Mouse (Mus musculus): ENCODE measurements around the gene Thpo.

The Thpo gene

DNA sequence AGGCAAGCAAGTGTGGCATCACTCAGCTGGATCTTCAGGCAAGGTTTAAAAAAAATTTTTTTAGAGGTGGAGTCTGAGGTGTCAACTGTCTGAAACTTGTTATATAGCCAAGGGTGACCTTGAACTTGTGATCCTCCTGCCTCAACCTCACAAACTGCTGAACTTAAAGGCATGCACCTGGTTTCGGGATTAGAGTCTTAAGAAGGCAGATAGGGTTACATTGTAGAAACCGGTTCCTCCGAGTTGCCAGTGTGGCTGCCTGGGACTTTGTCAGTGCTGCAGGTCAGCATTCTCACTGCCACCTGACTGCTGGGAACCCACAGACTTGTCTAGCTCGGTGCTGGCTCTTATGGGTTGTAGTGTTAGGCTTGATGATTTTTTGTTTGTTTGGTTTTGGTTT lies 11.1 kb downstream of the Thpo start:
- no peak for DNase-seq

DNA sequence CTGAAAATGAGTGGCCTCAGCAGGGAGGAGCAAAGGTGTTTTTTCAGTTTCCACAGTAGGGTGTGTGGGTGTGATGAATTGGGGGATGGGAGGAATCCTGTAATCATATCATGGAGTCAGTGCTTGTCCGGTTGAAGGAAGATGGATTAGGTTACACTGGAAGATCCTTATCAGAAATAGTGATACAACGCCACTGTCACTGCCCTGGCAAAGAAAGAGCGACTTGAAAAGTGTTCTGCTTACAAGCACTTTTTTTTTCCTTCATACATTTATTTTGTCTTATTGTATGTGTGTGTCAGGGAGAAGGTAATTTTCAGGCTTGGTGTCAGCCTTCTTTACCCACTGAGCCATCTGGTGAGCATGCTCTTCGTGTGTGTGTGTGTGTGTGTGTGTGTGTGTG lies 11.6 kb downstream of the Thpo start:
- no peak for DNase-seq

DNA sequence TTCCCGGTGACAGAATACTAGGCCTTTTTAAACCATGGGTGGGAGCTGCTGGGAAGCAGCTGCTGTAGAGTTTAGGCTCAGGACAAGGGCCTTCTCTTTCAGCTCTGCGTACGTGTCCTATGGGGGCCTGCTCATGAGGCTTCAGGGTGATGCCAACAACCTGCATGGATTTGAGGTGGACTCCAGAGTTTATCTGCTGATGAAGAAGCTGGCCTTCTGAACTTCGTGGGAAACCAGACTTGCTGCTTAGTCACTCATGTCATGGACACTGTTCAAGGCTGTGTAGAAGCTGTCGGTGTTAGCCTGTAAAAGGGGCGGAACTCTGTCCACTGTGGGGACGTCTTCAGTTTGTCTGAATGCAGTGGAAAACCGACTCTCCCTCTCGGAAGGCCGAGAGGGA lies 12.5 kb downstream of the Thpo start:
- no peak for DNase-seq

DNA sequence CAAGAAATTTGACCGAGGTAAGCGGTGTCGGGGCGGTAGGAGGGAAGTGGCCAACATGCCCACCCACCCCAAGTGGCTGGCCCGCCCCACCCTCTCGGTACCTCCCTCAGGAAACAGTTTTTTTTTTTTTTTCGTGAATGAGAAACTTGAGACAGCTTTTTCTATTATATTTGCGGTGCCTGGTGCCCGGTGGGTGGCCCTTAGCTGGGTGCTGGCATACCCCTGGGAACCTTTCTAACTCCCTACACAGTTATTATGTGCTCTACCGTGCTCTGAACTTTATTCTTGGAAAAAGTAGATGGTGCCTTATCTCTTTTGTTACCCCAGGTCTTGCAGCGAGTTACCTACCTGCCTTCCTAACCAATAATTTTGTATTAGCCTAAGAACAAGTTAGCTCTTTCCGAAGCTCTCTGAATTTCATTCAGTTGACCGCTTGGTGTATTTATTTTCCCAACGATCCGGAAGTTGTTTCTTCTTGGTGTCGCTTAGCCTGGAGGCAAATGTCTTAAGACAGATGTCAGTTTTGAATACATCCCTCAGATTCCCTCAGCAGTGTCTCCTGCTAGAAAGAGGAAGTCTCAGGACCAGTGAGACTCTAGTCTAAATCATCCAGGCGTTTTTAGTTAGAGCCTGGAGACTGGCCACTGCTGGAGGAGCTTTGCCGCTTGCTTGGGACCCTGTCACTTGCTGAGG lies 16.2 kb downstream of the Thpo start:
- DNase-seq = no peak

DNA sequence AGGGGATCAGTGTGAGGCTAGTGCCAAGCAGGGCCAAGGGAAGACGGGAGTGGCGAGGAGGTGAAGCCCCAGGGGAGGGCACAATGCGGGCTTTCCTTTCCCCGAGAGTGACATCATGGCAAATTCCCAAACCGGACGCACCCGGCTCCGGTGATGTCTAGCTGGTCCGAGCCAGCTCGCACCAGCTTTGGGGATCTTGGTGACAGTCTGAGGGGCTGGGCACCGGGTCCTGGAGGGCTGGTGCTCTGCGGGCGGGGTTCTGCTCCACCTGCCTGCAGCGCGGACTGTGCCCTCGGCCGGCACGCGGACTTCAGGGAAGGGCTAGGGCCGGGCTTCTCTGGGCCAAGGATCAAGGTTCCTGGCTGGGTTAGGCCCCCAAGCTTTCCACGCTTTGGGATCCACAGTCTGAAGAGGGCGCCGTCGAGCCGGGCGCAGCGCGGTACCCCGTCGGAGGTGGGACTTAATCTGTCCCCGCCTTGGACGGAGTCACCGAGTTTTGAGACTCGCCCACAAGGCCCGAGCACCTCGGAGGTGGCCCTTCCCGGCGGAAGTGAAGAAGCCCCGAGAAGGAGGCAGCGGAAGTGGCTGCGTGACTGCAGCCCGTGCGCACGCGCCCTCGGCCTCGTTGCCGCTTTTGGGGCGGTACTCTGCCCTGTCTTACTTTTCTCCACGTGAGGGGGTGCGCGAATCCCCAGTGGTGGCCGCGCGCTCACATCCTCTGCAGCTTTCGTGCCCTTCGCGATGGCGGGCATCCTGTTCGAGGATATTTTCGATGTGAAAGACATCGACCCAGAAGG lies 16.9 kb downstream of the Thpo start, which contains the start of the genes Polr2h and Clcn2:
Gene Polr2h, plus strand, starts transcription at position 485 of the 797 bp plus-strand sequence.
Gene Clcn2, minus strand, starts transcription at position 566 of the 797 bp plus-strand sequence.
- peak; percentile 99 for DNase-seq

DNA sequence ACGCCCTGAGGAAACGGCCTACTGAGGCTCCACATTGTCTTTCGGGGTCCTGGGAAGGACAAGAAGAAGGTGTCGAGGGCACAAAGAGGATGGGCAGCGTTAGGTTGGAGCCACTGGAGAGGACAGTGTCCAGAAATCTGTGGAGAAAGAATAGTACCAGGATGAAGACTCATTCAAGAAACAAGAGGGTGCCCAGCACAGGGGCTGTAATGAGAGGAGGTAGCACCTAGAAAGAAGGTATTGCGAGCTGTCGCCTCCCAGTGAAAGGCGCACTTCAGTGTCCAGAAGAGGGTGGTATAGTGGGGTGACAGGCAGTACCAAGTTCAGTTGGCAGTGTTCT lies 17.5 kb downstream of the Thpo start:
- no peak for DNase-seq

DNA sequence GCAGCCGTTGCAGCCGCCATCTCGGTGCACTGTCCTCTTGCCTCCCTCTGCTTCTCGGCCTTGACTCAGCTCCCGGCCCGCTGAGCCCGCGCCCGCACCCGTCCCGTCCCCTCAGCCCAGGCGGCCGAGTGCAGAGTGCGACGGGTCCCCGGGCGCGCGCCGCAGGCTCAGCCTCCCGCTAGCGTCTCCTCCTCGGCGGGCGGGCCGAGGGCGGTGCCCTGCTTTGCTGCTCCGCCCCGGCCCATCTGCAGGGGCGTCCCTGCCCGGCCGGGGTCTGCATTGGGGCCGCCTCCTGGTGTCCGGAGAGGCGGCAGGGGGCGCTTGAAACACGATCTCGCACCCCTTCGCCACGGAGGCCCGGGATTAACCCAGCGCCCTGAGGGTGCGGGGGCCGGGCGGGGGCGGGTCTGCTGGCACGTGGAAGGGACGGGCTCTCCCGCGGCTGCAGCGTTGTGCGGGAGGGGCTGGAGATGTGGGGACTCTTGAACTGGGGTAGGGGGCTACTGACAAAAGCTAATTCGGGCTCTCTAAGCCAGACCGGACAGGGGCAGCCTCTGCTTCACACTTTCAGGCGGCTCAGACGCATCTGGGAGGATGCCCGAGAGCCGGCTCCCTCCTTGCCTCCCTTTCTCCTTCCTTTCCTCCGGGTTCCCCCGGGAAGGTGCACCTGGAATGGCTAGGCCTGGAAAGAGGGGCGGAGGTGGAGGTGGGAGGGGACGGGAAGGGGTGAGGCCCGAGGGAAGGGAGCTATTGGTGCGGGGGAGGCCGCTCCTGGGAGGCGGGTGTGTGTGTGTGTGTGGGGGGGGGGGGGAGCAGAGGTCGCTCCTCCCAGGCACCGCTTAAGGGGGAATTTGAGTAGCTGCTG lies 18.1 kb downstream of the Thpo start:
- peak; percentile 86 for DNase-seq

DNA sequence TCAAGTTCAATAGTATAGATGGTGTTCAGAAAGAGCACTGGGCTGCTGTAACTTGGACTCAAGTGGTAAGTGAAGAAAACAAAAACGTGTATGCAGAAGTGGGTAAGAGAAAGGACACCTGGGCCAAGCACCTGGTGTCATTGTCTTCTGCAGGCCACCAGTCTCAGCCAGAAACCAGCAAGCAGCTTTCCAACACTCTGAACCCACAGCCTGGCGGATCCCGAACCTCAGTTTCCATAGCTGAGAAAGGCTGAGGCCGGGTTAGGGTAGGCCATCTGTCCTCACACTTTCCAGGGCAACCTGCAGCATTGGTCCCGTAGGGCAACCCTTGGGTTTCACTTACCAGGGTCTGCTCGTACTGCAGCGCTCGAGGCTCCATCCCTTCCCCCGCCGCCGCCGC lies 18.7 kb downstream of the Thpo start:
- DNase-seq = no peak

DNA sequence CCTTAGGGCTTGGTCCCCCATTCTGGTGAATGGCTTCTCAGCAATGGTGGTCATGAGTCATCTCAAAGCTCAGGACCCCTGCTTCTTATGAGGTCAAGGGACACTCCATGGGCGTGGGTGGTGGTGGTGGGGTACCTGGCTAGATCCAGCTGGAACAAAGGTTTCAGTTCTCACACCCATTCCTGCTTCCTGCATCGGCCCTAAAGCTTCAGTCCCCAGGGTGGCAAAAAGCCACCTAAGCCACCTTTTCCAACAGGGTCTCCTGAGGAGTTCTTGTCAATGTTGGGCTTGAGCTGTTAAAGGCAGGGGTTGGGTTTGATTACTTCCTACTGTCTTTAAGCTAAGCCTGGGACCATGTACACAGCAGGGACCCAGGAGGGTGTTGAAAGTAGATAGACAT lies 19.1 kb downstream of the Thpo start:
- DNase-seq = no peak

DNA sequence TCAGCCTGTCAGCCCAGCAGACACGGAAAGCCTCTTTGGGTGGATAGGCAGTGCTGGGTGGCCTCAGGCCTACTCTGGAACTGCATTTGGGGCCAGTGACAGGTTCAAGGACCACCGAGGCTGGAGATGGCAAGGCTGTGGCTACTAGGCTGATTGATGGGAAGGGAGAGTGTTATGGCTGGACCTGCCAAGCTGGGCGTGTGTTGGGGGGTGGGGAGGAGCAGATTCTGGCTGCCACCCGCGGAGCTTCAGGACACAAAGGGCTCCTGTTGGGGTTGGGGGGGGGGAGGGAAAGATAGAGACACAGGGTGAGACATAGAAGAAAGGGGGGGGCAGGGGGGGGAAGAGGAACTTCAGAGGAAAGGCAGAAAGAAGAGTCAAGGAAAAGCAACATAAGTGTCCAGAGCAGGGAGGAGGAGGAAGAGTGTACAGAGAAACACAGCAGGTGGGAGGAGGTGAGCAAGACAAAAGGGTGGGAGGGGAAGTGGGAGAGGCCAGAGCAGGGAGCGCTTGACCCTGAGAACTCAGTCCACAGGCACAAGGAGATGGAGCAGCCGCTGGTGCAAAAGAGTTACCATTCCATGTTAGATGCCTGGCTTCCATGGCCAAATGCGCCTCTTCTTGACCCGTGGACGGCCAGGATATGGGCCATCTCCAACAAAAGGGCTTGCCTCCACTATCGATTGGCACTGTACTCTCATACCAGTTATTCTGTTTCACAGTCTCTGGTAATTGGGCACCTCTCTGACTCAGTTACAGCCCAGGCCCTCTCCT lies 19.8 kb downstream of the Thpo start:
- no peak for DNase-seq

DNA sequence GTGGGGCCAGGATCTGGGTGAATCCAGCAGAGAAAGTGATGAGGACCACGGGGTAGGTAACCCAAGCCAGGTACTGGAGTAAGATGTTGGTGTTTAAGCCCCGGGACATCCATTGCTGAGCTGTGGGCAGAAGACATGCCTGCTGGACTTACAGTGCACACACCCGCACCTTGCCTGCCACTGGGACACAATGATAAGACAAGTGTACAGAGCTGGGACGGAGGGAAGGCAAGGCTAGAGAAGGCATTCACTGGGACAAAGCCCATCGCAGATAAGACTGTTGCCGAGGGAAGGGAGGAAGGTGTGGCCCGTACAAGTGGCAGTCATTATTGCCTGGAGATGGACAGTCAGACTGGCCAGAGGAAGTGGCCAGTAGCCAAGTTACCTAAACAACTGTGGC lies 21.4 kb downstream of the Thpo start:
- no peak for DNase-seq

DNA sequence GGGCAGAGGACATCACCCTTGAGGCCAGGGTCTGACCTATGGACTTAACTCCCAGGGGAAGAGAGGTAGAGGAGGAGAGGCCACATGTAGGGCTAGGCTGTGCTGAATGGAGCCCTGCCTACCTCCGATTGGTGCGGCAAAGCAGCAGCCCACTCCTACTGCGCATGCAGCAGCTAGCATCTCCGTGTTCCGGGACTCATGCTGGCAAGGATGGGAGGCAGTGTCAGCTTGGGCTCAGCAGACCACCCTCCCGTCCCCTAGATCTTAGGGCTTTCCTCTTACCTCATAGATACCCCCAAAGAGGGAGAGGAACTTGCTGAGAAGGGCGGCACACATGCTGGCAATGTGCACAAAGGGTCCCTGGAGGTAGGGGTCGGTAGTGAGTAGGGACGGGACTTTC lies 22.1 kb downstream of the Thpo start:
- DNase-seq = no peak

DNA sequence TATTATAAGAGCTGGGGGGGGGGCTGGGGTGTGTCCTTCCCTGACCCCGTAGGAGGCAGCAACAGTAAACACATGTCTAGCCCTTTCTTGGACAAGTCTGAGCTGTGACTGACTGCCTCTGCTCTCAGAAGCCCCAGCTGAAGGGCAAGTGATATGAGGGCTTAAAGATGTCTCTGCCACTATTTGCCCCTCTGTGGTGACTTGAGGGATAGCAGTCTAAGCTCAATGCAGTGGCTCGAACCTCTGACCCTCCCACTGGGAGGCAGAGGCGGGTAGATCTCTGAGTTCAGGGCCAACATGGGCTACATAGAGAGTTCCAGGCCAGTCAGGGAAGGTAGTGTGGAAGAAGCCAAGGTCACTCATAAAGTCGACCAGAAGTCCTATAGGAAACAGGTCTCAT lies 23.5 kb downstream of the Thpo start:
- DNase-seq = no peak

DNA sequence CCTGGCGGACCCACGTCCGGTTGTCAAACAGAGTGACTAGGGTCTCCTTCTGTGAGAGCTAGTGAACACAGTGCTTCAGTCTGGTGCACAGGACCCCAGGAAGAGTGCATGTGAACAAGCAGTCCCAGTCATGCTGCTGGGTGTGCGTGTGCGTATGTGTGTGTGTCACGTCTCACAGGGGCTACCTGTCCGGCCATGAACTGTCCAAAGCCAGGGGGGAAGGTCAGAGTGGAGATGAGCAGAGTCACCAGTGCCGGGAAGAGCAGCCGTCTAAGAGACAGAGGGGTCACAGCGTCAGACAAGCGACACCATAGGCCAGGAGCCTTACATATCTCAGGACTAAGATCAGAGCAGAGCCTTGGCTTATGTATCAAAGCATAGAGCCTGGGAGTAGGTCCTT lies 23.9 kb downstream of the Thpo start:
- DNase-seq = no peak

DNA sequence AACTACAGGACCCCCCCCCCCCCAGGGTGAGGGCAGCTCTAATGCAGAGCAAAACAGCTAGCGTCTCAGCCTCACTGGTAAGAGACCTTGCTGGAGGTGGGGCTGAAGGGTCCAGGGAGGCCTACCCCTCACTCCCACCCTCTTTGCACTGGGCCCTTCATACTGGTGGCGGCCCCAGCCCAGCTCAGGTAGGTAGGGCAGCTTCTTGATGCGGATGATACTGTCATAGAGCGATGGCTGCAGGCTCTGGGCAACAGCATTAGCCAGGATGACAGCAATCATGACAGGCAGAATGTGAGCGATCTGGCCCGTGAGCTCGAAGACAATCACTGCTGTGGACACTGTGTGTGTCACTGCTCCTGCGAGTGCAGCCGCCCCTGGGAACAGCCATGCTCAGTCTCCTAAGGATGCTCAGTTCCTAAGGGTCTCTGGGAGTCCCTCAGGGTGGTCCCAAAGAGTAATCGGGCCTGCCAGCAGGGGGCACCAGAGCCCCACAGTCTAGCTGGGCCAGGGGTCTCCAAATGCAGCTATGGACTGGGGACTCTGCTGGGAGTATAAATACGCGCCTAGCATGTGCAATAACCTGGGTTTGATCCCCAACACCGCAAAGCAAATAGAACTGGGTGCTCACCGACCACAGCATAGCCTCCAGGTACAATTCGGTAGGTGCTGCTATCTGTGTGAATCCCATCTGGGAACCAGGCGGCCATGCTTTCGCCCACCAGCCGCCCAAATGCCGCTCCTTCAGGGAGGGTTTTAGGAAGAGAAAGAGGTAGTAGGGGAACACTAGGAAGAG lies 25.2 kb downstream of the Thpo start:
- peak; percentile 12 for DNase-seq

DNA sequence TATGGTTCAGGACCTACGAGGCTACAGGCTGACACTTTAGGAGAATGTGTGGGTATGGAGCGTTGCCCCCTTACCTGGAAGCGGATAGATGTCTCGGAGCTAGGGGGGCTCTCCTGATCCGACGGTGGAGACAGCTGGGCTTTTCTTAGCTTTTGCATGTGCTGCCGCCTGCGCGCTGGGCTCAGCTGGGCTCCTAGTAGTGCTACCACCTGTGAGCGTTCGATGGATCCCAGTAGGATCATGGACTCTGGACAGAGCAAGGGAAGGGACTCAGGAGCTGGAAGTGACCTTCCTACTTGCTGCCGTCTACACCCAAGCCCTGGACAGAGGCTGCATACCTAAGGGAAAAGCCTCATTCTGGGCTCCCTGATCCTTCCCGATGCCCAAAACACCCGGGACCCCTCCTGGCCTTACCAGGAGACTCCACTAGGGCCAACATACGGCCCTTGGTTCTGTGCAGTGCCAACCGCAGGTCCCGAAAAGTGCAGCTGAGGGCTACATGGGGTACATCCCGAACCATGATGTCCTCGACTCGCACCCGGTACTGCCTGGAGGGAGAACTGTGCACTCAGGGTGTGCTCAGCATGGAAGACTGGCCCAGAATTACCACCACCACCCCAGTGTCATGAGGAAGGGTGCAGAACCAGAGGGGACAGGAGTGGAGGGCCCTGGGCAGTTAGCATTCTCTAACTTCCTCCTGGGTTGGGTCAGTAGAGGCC lies 25.9 kb downstream of the Thpo start:
- no peak for DNase-seq

DNA sequence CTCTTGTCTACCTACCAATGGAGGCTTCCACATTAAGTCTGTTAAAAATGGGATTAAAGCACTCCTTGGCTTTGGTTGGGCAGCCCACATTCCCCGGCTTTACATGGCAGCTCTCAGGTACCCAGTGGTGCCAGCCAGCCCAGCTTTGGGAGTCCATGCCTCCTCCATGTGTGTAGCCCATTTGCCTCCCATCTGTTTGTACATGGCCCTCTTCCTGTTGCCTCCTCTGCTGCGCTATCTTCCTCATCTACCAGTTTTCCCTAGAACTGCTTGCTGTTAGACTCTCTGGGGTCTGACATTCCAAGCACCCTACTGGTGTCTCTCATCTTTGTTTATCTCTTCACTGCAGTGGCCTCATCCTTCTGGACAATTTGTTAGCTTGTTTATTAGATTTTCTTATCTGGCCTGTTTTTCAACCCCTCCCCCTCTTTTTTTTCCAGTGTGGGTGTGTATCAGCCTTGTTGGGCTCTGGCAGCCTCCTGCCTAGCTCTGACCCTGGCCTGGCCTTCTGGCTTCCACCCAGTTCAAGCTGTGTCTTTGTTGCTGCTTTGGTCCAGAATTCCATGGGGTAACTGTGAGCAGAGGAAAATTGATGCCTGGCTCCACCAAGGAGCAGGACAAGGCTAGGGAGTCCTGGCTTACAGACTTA lies 27.8 kb downstream of the Thpo start:
- no peak for DNase-seq

DNA sequence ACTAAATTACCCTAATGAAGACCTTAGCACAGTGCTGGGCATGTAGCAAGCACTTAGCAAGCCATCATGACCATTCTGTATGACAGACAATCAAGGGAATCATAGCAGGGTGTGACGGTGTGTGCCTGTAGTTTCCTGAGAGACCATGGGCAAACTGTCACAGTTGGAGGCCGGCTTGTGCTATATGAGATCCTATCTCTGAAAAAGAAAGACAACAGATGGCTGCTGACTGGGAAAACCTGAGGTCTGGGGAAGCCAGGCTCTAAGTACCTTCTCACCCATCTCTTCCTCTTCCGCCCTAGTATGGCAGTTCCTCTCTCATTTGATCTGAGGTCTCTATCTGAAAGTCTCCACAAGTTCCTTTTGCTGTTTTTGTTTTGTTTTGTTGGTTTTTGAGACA lies 28.5 kb downstream of the Thpo start:
- no peak for DNase-seq

DNA sequence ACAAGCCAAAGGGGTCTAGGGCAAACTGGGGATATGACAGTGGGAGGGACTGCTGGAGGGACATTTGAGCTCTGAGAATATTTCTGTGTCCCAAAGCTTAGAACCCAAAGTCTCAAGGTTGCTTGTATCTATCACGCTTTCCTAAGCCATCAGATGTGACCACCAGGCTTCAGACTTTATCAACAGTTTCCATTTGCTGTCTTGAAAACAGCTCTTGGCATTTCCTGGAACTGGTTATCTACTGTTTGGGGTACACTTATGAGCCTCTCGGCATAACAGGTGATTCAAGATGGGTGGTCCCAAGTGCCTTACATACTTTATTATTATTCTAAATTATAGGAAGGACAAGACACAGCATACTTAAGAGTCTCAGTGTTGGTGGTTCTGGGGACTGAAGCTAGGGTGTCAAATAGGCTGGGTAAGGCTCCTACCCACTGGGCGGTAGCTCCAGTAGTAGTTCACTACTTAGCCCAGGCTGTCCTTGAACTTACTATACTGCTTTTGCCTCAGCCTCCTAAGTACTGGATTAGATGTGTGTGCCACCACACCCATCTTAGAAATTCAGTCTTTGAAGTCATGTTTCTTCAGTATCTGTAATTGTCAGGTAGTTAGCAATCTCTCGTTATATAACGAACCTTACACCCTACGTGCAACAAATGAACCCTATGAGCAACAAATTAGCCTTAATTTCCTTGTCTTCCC lies 30.5 kb downstream of the Thpo start:
- no peak for DNase-seq

DNA sequence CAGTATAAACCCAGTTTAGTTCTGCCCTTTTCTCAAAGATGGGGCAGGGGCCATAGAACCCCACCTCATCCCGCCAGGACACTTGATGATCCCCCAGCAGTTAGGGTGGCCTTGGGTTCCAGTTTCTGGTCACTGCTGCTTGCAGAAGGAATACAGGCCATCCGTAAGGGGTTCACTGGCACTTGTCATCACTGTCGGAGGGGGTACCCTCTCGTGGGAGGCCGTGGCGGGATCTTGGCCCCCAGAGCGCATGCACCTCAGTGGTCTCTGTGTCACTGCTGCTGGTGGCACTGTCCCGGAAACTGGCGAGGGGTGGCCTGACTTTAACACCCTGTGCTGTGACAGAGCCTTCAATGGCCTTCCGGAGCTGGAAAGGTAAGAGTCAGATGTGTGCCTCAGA lies 31.2 kb downstream of the Thpo start:
- DNase-seq = no peak

Measured in right cerebral cortex, adult 18-20 months (tissue).